ENCODE assay signal across 10 mouse cellular contexts in the genomic region with DNA sequence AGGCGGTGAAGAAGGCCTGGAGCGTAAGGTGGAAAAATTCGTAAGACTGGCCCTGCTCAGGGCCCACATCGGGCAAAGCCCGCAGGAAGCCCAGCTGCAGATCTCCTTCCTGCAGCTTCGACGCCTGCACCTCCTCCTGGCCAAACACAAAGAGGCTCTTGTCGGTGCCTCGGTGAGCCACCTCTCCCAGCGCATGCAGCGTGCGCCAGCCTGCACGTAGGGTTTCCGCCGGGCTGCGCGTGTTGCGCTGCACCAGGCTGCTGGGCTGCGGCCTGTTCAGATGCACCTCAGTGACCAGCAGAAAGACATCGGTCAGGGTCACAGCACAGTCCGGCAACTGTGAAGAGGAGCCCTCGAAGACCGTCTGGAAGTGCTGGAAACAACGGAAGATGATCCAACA. TPM values are rescaled to one million over a fixed set of nuclear protein-coding genes. Genes with fewer than 3 reads are reported as not detected.
DNase-seq lines count a peak whose midpoint lies in the region; ATAC-seq and TF ChIP-seq lines count a peak whose summit lies in the region.
"Had no signal": no experiment of that assay in that cellular context is flagged by ENCODE, and none has a peak within 500 bp of the region (broad histone marks: within the 10 kb centered on the region; RNA-seq: fewer than 3 reads in every experiment).

No protein-coding gene starts in this region.

- 43% methylated on average over 24 of the region's 24 CpGs for WGBS in heart, embryonic 12.5 days
- WGBS in limb, embryonic 10.5 days = 44% methylated on average over 24 of the region's 24 CpGs
- 63% methylated on average over 24 of the region's 24 CpGs for WGBS in stomach, postnatal 0 days

- no peaks in the 10 kb centered on the region for H3K36me3 ChIP-seq in heart, embryonic 12.5 days
- no peaks in the 10 kb centered on the region for H3K36me3 ChIP-seq in testis, adult 2 months (ENCODE audit: control insufficient read depth, insufficient read depth, low read length)
- H3K36me3 ChIP-seq in limb, embryonic 10.5 days = no peaks in the 10 kb centered on the region
- H3K36me3 ChIP-seq in stomach, postnatal 0 days (ENCODE audit: control insufficient read depth, insufficient read depth, low read length) = peaks cover 12% of the 10 kb centered on the region; the same call in 1 of the 2 replicates

- no peak overlapping the region for H3K9ac ChIP-seq in heart, embryonic 12.5 days
- no peak overlapping the region for H3K9ac ChIP-seq in stomach, postnatal 0 days (ENCODE audit: low read length)

- 0 out of 2 replicates have a peak, but pooled peaks cover 11% of the 10 kb centered on the region for H3K4me1 ChIP-seq in heart, embryonic 12.5 days (replicated peaks)
- peaks cover 8% of the 10 kb centered on the region for H3K4me1 ChIP-seq in testis, adult 2 months (ENCODE audit: control insufficient read depth, insufficient read depth, low read length)
- peaks cover 29% of the 10 kb centered on the region for H3K4me1 ChIP-seq in limb, embryonic 10.5 days
- H3K4me1 ChIP-seq in stomach, postnatal 0 days (replicated peaks; ENCODE audit: control insufficient read depth, insufficient read depth) = no peaks in the 10 kb centered on the region

- peak overlapping the region; percentile 35 for H3K4me2 ChIP-seq in heart, embryonic 12.5 days
- no peak overlapping the region for H3K4me2 ChIP-seq in stomach, postnatal 0 days (replicated peaks; ENCODE audit: low read depth)

- H3K27ac ChIP-seq in heart, embryonic 12.5 days (ENCODE audit: poor library complexity, severe bottlenecking) = no peak overlapping the region
- no peak overlapping the region for H3K27ac ChIP-seq in testis, adult 2 months (ENCODE audit: control insufficient read depth, insufficient read depth, low read depth, low read length)
- peak overlapping the region; percentile 56; the same call in 1 of the 2 replicates for H3K27ac ChIP-seq in limb, embryonic 10.5 days
- H3K27ac ChIP-seq in stomach, postnatal 0 days (replicated peaks) = no peak overlapping the region
- H3K27ac ChIP-seq: left cerebral cortex, adult 2 months had no signal

- peak overlapping the region; percentile 3; the same call in 1 of the 2 replicates for H3K4me3 ChIP-seq in heart, embryonic 12.5 days
- peak overlapping the region; percentile 14 for H3K4me3 ChIP-seq in testis, adult 2 months (ENCODE audit: control insufficient read depth, low read depth, low read length)
- H3K4me3 ChIP-seq in limb, embryonic 10.5 days = peak overlapping the region; percentile 29
- no peak overlapping the region for H3K4me3 ChIP-seq in stomach, postnatal 0 days (ENCODE audit: low read depth, low read length)
- H3K4me3 ChIP-seq: left cerebral cortex, adult 2 months had no signal

- TF ChIP-seq EP300 in stomach, postnatal 0 days (optimal IDR thresholded peaks at IDR 0.05) = no peak

- DNase-seq in heart, postnatal 4 days = no peak
- DNase-seq in testis, postnatal 10 days (ENCODE audit: low spot score) = no peak
- DNase-seq in limb, embryonic 10.5 days (ENCODE audit: low spot score) = peak; percentile 31
- DNase-seq in kidney, adult 11 months = no peak
- no peak for DNase-seq in stomach, postnatal 0 days (ENCODE audit: low spot score)
- DNase-seq: lung, adult 18-20 months had no signal

- TF ChIP-seq POLR2A in testis, adult 2 months (IDR thresholded peaks at IDR 0.05; ENCODE audit: control insufficient read depth, low read depth, low read length) = no peak

- H3K9me3 ChIP-seq in heart, embryonic 12.5 days (replicated peaks) = no peaks in the 10 kb centered on the region
- H3K9me3 ChIP-seq in limb, embryonic 10.5 days (replicated peaks) = no peaks in the 10 kb centered on the region
- H3K9me3 ChIP-seq in stomach, postnatal 0 days (ENCODE audit: control insufficient read depth, low read length) = no peaks in the 10 kb centered on the region

- no peak for ATAC-seq in heart, embryonic 12.5 days (ENCODE audit: insufficient number of reproducible peaks, low FRiP score)
- ATAC-seq in stomach, postnatal 0 days (ENCODE audit: low FRiP score, low TSS enrichment) = no peak
- ATAC-seq: CD4-positive, CD25-positive, alpha-beta regulatory T cell, adult 4 months had no signal

- no peak for TF ChIP-seq CTCF in testis, adult 2 months (IDR thresholded peaks at IDR 0.05; ENCODE audit: control insufficient read depth, insufficient read depth, insufficient replicate concordance, low read depth, low read length)
- no peak for TF ChIP-seq CTCF in stomach, postnatal 0 days (IDR thresholded peaks at IDR 0.05; ENCODE audit: low read depth)

- H3K27me3 ChIP-seq in heart, embryonic 12.5 days (replicated peaks) = peaks cover 42% of the 10 kb centered on the region
- no peaks in the 10 kb centered on the region for H3K27me3 ChIP-seq in testis, adult 2 months (ENCODE audit: control insufficient read depth, insufficient read depth, low read length)
- peaks cover 39% of the 10 kb centered on the region for H3K27me3 ChIP-seq in limb, embryonic 10.5 days (ENCODE audit: low read depth, poor library complexity, severe bottlenecking)
- H3K27me3 ChIP-seq in stomach, postnatal 0 days (ENCODE audit: control insufficient read depth, insufficient read depth, low read length) = no peaks in the 10 kb centered on the region

RNA-seq across cellular contexts. Expression of gene Nod1, which starts 28.7 kb away (rescaled TPM):
- polyA plus RNA-seq in heart, embryonic 12.5 days (2016; fragmentation: Nextera tagmentation; extraction: Ambion mirVana) = 4.1 and 4.2 TPM in 2 replicates
- total RNA-seq in heart, postnatal 4 days (2021) = 10 to 100 TPM in 1 of 2 experiments, 1 to 10 TPM in 1; 9.3 to 10.3 TPM
- polyA plus RNA-seq in testis, adult 2 months (2012; rRNA removed) = 0.88 and 1.3 TPM in 2 replicates
- 1.4 and 1.7 TPM in 2 replicates for polyA plus RNA-seq in limb, embryonic 10.5 days (2016; fragmentation: Nextera tagmentation; extraction: Ambion mirVana)
- 4.5 and 4.9 TPM in 2 replicates for polyA plus RNA-seq in stomach, postnatal 0 days (2015; fragmentation: Nextera tagmentation; extraction: Ambion mirVana)

RNA-seq across cellular contexts. Expression of gene Ggct, which starts 49.0 kb away (rescaled TPM):
- 5.8 and 6.9 TPM in 2 replicates for polyA plus RNA-seq in heart, embryonic 12.5 days (2016; fragmentation: Nextera tagmentation; extraction: Ambion mirVana)
- 10 to 100 TPM in 1 of 2 experiments, 1 to 10 TPM in 1; 8.8 to 10.2 TPM for total RNA-seq in heart, postnatal 4 days (2021)
- polyA plus RNA-seq in testis, adult 2 months (2012; rRNA removed) = 5.6 and 6.0 TPM in 2 replicates
- 8.5 and 11.9 TPM in 2 replicates for polyA plus RNA-seq in limb, embryonic 10.5 days (2016; fragmentation: Nextera tagmentation; extraction: Ambion mirVana)
- polyA plus RNA-seq in stomach, postnatal 0 days (2015; fragmentation: Nextera tagmentation; extraction: Ambion mirVana) = 9.0 and 9.3 TPM in 2 replicates
